Mouse (Mus musculus): Measurements from ENCODE around the gene Stag2. TPM values are rescaled to one million over a fixed set of nuclear protein-coding genes. Genes with fewer than 3 reads are reported as not detected.

The Stag2 gene
- 38.8 and 47.1 TPM in 2 replicates for polyA plus RNA-seq (2016; fragmentation: Nextera tagmentation; extraction: Ambion mirVana)

- WGBS, result 8% methylated on average over 72 of the region's 76 CpGs
- Histone ChIP-seq H3K36me3 (no peaks in the 10 kb centered on the region), H3K4me3 (peak within 1 kb of the TSS; percentile 68), H3K27ac (peak within 1 kb of the TSS; percentile 98), H3K4me1 (0 out of 2 replicates have a peak, but pooled peaks cover 5% of the 10 kb centered on the region), H3K27me3 (ENCODE audit: low read depth, poor library complexity, severe bottlenecking) (no peaks in the 10 kb centered on the region), H3K9me3 (replicated peaks) (no peaks in the 10 kb centered on the region)
- peak; percentile 87 for DNase-seq (ENCODE audit: low spot score)
These were observed at the start of gene Stag2 for GRCm38 (mm10) chrX:42148788-42149556. Stag2 (plus strand) TSS chrX:42149317.

GRCm38 (mm10) chrX:42107137-42107536 lies 42.0 kb upstream of the Stag2 start:
- no peak for DNase-seq (ENCODE audit: low spot score)
- Histone ChIP-seq H3K27ac (no peak overlapping the region), H3K36me3 (peaks cover 50% of the 10 kb centered on the region), H3K27me3 (ENCODE audit: low read depth, poor library complexity, severe bottlenecking) (no peaks in the 10 kb centered on the region), H3K4me3 (no peak overlapping the region), H3K9me3 (replicated peaks) (no peaks in the 10 kb centered on the region), H3K4me1 (no peaks in the 10 kb centered on the region)
- WGBS, result 93% methylated on average over 6 of the region's 6 CpGs

- no peak for DNase-seq (ENCODE audit: low spot score)
- H3K4me1 ChIP-seq, result no peaks in the 10 kb centered on the region
- no peaks in the 10 kb centered on the region for H3K27me3 ChIP-seq (ENCODE audit: low read depth, poor library complexity, severe bottlenecking)
- no peak overlapping the region for H3K27ac ChIP-seq
- whole genome bisulfite sequencing, result 88% methylated on average over 1 of the region's 1 CpGs
- H3K9me3 ChIP-seq (replicated peaks), result no peaks in the 10 kb centered on the region
- no peak overlapping the region for H3K4me3 ChIP-seq
- H3K36me3 ChIP-seq, result peaks cover 20% of the 10 kb centered on the region
These were observed 38.5 kb upstream of the Stag2 start for GRCm38 (mm10) chrX:42110585-42110984.

GRCm38 (mm10) chrX:42119442-42120048 lies 29.6 kb upstream of the Stag2 start:
- H3K27ac ChIP-seq, result no peak overlapping the region
- WGBS, result 86% methylated on average over 6 of the region's 6 CpGs
- H3K27me3 ChIP-seq (ENCODE audit: low read depth, poor library complexity, severe bottlenecking), result no peaks in the 10 kb centered on the region
- no peaks in the 10 kb centered on the region for H3K36me3 ChIP-seq
- no peak overlapping the region for H3K4me3 ChIP-seq
- H3K4me1 ChIP-seq, result no peaks in the 10 kb centered on the region
- DNase-seq (ENCODE audit: low spot score), result no peak
- H3K9me3 ChIP-seq (replicated peaks), result no peaks in the 10 kb centered on the region

GRCm38 (mm10) chrX:42124963-42125697 lies 24.0 kb upstream of the Stag2 start:
- Histone ChIP-seq H3K27ac (no peak overlapping the region), H3K27me3 (ENCODE audit: low read depth, poor library complexity, severe bottlenecking) (no peaks in the 10 kb centered on the region), H3K9me3 (replicated peaks) (no peaks in the 10 kb centered on the region; the same call in 1 of the 2 replicates), H3K4me1 (no peaks in the 10 kb centered on the region), H3K36me3 (no peaks in the 10 kb centered on the region), H3K4me3 (no peak overlapping the region)
- 78% methylated on average over 5 of the region's 5 CpGs for WGBS
- no peak for DNase-seq (ENCODE audit: low spot score)

GRCm38 (mm10) chrX:42139882-42140281 lies 9.2 kb upstream of the Stag2 start:
- no peak for DNase-seq (ENCODE audit: low spot score)
- WGBS, result 70% methylated on average over 9 of the region's 9 CpGs
- Histone ChIP-seq H3K36me3 (no peaks in the 10 kb centered on the region), H3K27me3 (ENCODE audit: low read depth, poor library complexity, severe bottlenecking) (no peaks in the 10 kb centered on the region), H3K4me3 (no peak overlapping the region), H3K27ac (no peak overlapping the region), H3K9me3 (replicated peaks) (no peaks in the 10 kb centered on the region), H3K4me1 (no peaks in the 10 kb centered on the region)

GRCm38 (mm10) chrX:42142620-42143019 lies 6.5 kb upstream of the Stag2 start:
- no peaks in the 10 kb centered on the region for H3K4me1 ChIP-seq
- no peaks in the 10 kb centered on the region for H3K27me3 ChIP-seq (ENCODE audit: low read depth, poor library complexity, severe bottlenecking)
- H3K9me3 ChIP-seq (replicated peaks), result no peaks in the 10 kb centered on the region
- 86% methylated on average over 3 of the region's 3 CpGs for WGBS
- no peak overlapping the region for H3K4me3 ChIP-seq
- no peaks in the 10 kb centered on the region for H3K36me3 ChIP-seq
- DNase-seq (ENCODE audit: low spot score), result no peak
- H3K27ac ChIP-seq, result no peak overlapping the region

- no peaks in the 10 kb centered on the region for H3K9me3 ChIP-seq (replicated peaks)
- no peak overlapping the region for H3K4me3 ChIP-seq
- H3K27me3 ChIP-seq (ENCODE audit: low read depth, poor library complexity, severe bottlenecking), result no peaks in the 10 kb centered on the region
- no peak overlapping the region for H3K27ac ChIP-seq
- no peaks in the 10 kb centered on the region for H3K36me3 ChIP-seq
- 82% methylated on average over 4 of the region's 4 CpGs for WGBS
- 0 out of 2 replicates have a peak, but pooled peaks cover 2% of the 10 kb centered on the region for H3K4me1 ChIP-seq
- no peak for DNase-seq (ENCODE audit: low spot score)
These were observed 5.1 kb upstream of the Stag2 start for GRCm38 (mm10) chrX:42143991-42144390.

- Histone ChIP-seq H3K27me3 (ENCODE audit: low read depth, poor library complexity, severe bottlenecking) (no peaks in the 10 kb centered on the region), H3K4me3 (peak overlapping the region; percentile 68; the same call in 1 of the 2 replicates), H3K9me3 (replicated peaks) (no peaks in the 10 kb centered on the region), H3K27ac (no peak overlapping the region), H3K36me3 (no peaks in the 10 kb centered on the region), H3K4me1 (0 out of 2 replicates have a peak, but pooled peaks cover 2% of the 10 kb centered on the region)
- no peak for DNase-seq (ENCODE audit: low spot score)
- 48% methylated on average over 5 of the region's 5 CpGs for WGBS
These were observed 1.1 kb upstream of the Stag2 start for GRCm38 (mm10) chrX:42148016-42148451.

GRCm38 (mm10) chrX:42149557-42150345 lies 634 bp downstream of the Stag2 start:
- Histone ChIP-seq H3K27me3 (ENCODE audit: low read depth, poor library complexity, severe bottlenecking) (no peaks in the 10 kb centered on the region), H3K4me3 (peak overlapping the region; percentile 68), H3K9me3 (replicated peaks) (no peaks in the 10 kb centered on the region), H3K4me1 (0 out of 2 replicates have a peak, but pooled peaks cover 5% of the 10 kb centered on the region), H3K36me3 (no peaks in the 10 kb centered on the region), H3K27ac (peak overlapping the region; percentile 98)
- DNase-seq (ENCODE audit: low spot score), result peak; percentile 42
- 21% methylated on average over 42 of the region's 71 CpGs for WGBS

GRCm38 (mm10) chrX:42150346-42151023 lies 1.4 kb downstream of the Stag2 start:
- H3K4me1 ChIP-seq, result 0 out of 2 replicates have a peak, but pooled peaks cover 5% of the 10 kb centered on the region
- peak overlapping the region; percentile 68 for H3K4me3 ChIP-seq
- H3K36me3 ChIP-seq, result no peaks in the 10 kb centered on the region
- peak; percentile 79 for DNase-seq (ENCODE audit: low spot score)
- peak overlapping the region; percentile 98 for H3K27ac ChIP-seq
- 19% methylated on average over 12 of the region's 40 CpGs for WGBS
- no peaks in the 10 kb centered on the region for H3K9me3 ChIP-seq (replicated peaks)
- H3K27me3 ChIP-seq (ENCODE audit: low read depth, poor library complexity, severe bottlenecking), result no peaks in the 10 kb centered on the region

All from limb, embryonic 10.5 days (tissue).